Mouse (Mus musculus): ENCODE data around the gene Sys1.

Sys1 gene

GRCm38 (mm10) chr2:164454846-164455245 is 1.9 kb upstream of the Sys1 start:
- peak; percentile 75 for DNase-seq

DNA sequence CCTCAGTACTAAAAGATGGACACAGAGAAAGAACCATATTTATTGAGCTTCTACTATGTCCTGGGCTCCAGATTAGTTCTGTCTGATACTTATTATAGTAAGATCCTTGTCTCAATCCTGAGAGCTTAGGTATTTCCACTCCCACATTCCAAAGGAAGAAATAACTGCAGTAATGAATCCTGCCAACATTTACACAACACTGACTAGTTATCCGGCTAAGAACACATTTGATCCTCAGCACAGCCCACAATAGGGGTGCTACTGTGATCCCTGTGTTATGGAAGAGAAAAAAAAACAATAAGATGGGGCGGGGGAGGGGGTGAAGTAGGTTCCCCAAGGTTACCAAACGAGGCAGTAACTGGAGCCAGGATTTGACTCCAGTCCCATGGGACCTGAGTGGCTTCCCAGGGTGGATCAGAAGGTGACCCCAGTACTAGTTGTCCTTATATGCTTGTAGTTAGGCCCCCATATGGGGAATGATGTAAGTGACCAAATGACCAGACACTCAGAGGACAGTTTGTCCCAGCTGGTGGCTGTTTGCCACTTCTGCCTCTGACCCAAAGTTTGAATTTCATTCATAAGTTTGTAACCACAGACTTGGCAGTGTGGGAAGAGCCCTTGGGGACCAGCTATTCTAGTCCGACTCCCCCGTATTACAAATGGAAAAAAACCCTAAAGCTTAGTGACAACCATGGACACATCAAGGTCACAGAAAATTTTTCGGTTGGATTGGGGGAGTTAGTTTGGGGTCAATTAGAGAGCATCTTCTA is 1.2 kb upstream of the Sys1 start:
- DNase-seq = no peak

DNA sequence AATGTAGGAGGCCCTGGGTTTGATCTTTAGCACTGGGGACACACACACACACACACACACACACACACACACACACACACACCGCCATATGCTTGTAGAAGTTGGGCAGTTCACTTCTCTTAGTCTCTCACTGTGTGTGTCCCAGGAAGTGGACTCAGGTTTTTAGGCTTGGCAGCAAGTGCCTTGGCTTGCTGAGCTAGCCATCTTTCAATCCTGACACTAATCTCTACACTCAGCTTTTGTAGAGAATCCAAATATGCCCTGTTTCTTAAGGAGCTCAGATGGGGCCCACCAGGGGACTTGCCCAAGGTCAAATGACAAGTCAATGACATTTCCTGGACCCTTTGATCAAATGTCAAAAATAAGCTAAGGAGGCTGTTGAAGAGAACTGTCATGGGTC is 351 bp upstream of the Sys1 start:
- no peak for DNase-seq

DNA sequence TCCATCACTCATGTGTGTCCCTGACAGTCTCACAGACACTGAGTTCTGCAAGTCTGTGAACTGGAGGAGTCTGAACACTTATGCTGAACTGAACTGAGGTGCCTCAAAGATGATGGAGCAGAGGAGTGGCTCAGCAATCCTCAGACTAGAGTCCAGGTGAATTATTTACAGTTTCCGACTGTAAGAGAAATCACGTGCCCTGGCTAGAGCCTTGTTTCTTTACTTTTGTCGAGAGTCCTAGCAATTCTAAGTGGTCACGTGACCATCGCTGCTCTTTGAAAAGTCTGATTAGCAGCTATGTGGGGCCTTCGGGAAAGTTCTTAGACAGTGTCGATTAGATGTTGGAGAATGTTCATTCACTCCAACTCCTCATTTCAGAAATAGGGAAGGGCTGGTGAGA is 1.2 kb downstream of the Sys1 start:
- DNase-seq = no peak

GRCm38 (mm10) chr2:164458535-164458934 is 1.8 kb downstream of the Sys1 start:
- no peak for DNase-seq

DNA sequence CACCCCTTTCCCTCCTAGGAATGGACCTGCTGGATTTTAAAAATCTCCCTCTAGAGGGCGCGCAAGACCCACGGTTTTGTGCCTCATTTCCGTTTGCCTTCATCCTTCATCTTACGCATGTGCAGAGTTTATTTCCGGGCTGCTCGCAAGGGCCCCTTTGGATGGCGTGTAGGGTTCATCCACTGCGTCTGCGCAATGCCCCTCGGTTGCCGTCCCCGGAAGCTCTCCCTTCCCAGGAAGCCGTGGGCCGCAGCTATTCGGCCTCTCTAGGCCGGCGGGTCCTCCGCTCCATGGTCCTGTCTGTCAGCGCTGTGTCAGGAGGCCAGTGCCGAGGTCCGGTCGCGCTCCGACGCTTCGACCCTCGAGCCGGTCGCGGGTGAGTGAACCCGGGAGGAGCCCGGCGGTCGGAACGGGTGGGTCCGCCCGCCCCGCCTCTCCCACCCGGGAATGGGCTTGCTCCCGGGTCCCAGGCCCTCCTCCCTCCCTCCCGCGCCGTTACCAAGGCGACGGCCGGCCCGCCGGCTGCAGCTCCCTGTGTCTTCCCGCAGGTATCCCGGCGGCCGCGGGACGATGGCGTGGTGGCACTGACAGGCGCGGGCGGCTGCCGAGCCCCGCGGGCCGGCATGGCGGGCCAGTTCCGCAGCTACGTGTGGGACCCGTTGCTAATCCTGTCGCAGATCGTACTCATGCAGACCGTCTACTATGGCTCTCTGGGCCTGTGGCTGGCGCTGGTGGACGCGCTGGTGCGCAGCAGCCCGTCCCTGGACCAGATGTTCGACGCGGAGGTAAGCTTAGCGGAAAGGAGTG is 4.2 kb downstream of the Sys1 start, which contains the start of gene Gm20458:
Gm20458 (plus strand) TSS at position 223 of the 807 bp plus-strand sequence.
- peak; percentile 94 for DNase-seq

GRCm38 (mm10) chr2:164465161-164465560 is 8.4 kb downstream of the Sys1 start:
- no peak for DNase-seq

DNA sequence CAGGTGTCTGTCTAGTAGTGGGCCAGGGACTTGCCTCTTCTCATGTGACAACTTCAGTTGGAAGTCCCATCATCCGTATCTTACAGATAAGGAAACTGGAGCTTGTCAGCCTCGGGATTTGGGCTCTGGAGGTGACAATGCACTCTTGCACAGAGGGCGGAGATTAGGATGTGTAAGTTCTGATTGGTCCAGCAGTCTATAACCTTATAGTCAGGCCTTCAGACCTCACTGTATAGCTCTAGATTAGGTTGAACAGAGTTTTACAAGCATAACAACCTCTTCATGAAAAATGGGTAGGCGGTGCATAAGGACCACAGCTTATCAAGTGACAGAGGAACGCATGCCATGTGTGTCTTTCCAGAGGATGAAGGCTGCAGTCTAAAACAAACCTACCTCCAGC is 10.0 kb downstream of the Sys1 start:
- DNase-seq = no peak

DNA sequence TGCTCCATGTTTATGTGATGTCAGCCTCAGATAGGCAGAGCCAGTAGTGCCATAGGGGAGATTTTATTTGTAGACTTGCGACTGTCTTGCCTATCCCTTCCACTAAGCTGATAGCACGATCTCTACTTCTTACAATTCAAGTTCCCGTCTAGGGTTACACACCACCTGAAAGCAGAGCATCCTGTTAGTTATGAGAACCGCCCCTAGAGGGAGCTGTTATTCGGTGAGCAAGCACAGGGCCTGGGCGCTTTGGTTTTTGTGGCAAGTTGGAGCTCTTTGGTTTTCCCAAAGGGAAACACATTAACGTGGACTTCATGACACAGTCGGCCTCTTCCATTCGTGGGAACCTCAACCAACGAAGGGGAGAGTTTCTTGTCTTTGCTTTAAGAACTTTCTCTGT is 13.5 kb downstream of the Sys1 start:
- DNase-seq = peak; percentile 56

DNA sequence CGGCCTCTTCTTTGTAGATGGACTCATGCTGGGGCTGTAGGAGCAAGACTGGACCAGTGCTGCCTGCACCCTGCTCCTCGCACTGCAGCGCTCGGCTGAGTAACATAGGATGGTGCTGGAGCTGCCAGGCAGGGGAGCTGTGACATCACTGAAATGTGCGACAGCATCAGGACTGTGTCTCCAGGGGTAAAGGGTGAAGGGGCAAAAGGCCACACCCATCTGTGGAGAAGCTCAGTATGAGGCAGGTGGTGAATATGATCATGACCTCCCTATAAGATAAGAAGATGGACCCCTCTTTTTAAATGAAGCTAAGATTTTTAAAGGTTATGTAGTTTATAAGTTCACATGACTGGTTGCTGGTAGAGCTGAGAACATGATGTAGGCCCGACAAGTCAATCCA is 16.9 kb downstream of the Sys1 start, which contains the start of gene Trp53tg5:
Trp53tg5 (minus strand) TSS at position 101 of the 400 bp plus-strand sequence.
- DNase-seq = no peak

DNA sequence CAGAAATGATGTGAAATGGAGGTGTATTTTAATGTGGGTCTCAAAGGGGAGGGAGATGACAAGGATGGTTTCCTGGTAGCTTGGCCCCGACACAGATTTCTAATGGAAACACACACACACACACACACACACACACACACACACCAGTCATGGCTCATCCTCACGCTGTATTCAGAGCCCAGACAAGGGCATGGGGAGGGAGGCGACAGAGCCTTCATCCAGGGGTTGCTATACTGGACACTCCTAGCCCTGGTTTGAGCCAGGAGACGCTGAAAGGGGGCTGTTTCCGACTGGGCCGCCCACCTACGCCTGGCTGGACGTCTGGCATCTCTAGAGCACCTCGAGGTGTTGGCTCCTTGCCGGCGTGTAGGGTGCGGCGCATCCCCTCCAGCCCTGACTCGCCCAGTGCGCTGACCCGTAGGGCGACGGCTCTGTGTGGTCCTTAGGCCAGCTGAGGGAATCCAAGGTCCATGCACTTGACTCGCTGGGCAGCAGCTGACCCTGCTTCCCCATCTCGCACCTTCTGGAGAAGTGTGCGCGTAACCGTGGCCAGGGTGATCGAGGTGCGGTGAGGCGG is 29.0 kb downstream of the Sys1 start, which contains the start of gene Dbndd2:
Dbndd2 (plus strand) TSS at position 426 of the 577 bp plus-strand sequence.
- peak; percentile 62 for DNase-seq

GRCm38 (mm10) chr2:164486258-164487114 is 29.7 kb downstream of the Sys1 start:
- peak; percentile 83 for DNase-seq

GRCm38 (mm10) chr2:164487115-164487527 is 30.4 kb downstream of the Sys1 start:
- no peak for DNase-seq

GRCm38 (mm10) chr2:164487812-164488211 is 31.0 kb downstream of the Sys1 start:
- peak; percentile 58 for DNase-seq

DNA sequence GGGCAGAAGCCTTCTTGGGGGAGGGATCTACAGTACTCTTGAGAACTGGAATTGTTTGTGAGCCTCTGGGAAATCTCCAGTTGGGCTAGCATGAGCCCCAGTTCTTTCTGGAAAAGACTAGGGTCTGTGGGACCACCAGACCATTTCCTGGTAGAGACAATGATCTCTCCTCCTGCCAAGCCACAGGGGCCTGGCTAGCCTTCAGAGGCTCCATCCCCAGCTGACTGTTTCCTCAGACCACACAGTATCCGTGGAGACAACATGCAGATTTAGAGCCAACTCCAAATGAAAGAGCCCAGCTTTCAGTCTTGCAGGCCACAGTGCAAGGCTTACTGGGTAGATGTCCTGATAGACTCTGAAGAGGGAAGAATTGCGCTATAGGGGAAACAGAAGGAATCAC is 37.4 kb downstream of the Sys1 start:
- DNase-seq = no peak

- DNase-seq = no peak
These were observed 39.6 kb downstream of the Sys1 start for GRCm38 (mm10) chr2:164496331-164496730.

DNA sequence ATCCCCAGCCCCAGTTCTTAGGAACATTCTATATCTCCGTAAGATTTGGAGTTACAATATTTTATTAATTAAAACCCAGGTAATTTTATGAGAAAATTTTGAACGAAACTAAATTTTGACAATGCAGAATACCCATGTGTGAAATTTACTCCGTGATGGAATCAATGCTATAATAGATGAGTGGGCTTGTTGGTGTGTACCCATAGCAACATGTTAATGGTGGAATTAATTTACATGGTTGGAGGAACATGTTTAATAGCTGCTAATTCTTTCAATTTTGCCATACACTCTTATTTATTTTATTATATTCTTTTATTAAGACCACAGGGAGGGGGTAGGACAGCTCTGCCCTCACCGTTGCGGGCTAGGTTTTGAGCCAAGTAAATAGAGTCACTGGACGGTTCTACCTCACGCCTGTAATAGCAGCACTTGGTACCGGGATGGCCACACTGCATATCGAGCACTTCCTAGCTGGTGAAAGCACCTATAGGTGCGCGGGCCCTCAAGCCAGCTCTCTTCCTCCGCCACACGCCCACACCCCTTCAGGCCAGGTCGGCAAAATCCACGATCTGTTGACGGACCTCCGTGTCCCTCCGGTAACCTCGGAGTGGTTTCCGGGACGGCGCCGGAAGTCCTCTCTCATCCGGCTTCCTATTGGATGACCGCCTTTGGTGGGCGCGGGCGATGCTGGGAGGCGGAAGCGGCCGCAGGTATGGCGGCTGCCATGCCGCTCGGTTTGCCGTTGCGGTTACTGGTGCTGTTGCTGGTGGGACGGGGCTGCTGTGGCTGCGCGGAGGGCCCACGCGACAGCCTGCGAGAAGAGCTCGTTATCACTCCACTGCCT is 40.3 kb downstream of the Sys1 start, which contains the start of gene Pigt:
Pigt (plus strand) TSS at position 674 of the 844 bp plus-strand sequence.
- DNase-seq = peak; percentile 87

- no peak for DNase-seq
These were observed 41.0 kb downstream of the Sys1 start for GRCm38 (mm10) chr2:164497691-164498268.

DNA sequence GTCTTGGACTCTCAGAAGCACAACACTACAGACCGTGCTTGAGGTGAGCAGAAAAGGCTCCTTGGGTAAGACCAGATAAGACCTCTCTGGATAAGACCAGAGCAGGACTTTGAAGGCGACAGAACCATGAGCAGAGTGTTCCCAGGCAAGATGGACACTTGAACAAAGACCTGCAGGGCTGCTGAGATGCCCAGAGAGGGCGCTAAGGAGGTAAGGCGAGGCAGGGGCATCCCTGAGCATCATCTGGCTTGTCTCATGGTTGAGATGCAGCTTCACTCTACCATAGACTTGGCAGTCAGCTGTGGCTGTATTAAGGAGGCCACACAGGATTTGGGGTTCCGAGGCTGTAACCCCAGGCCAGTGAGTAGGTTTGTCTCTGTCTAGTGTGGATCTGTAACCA is 42.6 kb downstream of the Sys1 start:
- no peak for DNase-seq

- no peak for DNase-seq
These were observed 43.7 kb downstream of the Sys1 start for GRCm38 (mm10) chr2:164500511-164500910.

GRCm38 (mm10) chr2:164504919-164505318 is 48.2 kb downstream of the Sys1 start:
- no peak for DNase-seq

Data from right cerebral cortex, postnatal 14 days (tissue).